Mouse (Mus musculus) intestine, embryonic 14.5 days (tissue): ENCODE results near the gene Emp2. TPM values are rescaled to one million over a fixed set of nuclear protein-coding genes. Genes with fewer than 3 reads are reported as not detected.
A peak's percentile ranks its signal among the peaks of the same experiment; 100 is the strongest.

Source experiments
- ATAC-seq: fragments of 200-750 bp; cut with Nextera tagmentation; replicated peaks from 2 replicates; pipeline ENCODE4 v1.8.0; 2017; ENCODE audit warnings: low read depth, moderate number of reproducible peaks, moderate TSS enrichment, moderate library complexity; ENCODE audit not compliant: low FRiP score, low TSS enrichment
- DNase-seq: peaks from one replicate; pipeline ENCODE4 v3.0.0-alpha.2; 2018; ENCODE audit warnings: low spot score
- H3K27ac ChIP-seq: fragments of 300-500 bp; sonication (generic); 2 replicates; pipeline ENCODE4 v1.5.1; 2014; ENCODE audit warnings: low read depth, mild to moderate bottlenecking, control low read depth
- H3K27me3 ChIP-seq: fragments of 300-500 bp; sonication (generic); replicated peaks from 2 replicates; pipeline ENCODE4 v1.6.1; 2014; ENCODE audit warnings: low read length, control low read depth; ENCODE audit not compliant: control insufficient read depth, insufficient read depth
- H3K36me3 ChIP-seq: fragments of 300-500 bp; sonication (generic); 2 replicates; pipeline ENCODE4 v1.6.1; 2014; ENCODE audit warnings: low read length, control low read depth; ENCODE audit not compliant: control insufficient read depth, insufficient read depth
- H3K4me1 ChIP-seq: fragments of 300-500 bp; sonication (generic); replicated peaks from 2 replicates; pipeline ENCODE4 v1.6.1; 2014; ENCODE audit warnings: low read length, control low read depth, mixed read lengths; ENCODE audit not compliant: control insufficient read depth, insufficient read depth
- H3K4me2 ChIP-seq: fragments of 300-500 bp; sonication (generic); 2 replicates; pipeline ENCODE4 v1.6.1; 2014; ENCODE audit warnings: low read length
- H3K4me3 ChIP-seq: fragments of 300-500 bp; sonication (generic); 2 replicates; pipeline ENCODE4 v1.5.1; 2014; ENCODE audit warnings: low read depth, low read length, control low read depth, mixed read lengths
- H3K9ac ChIP-seq: fragments of 300-500 bp; sonication (generic); 2 replicates; pipeline ENCODE4 v1.6.1; 2014; ENCODE audit warnings: mild to moderate bottlenecking, low read length
- H3K9me3 ChIP-seq: fragments of 300-500 bp; sonication (generic); 2 replicates; pipeline ENCODE4 v1.6.1; 2016; ENCODE audit warnings: low read length, control low read depth; ENCODE audit not compliant: control insufficient read depth
- WGBS: fragments of 180-500 bp; shearing (Covaris S2); extraction: QIAGEN DNeasy Blood & Tissue Kit; methylation state at CpG from one replicate; pipeline ENCODE4 v1.1.7; 2014; 5-methylcytosine and 5-hydroxymethylcytosine counted together
- polyA plus RNA-seq: library from polyadenylated mRNA; unstranded; fragments of >200 nt; fragmentation: Nextera tagmentation; extraction: Ambion mirVana; gene quantifications from 2 replicates; pipeline ENCODE4 v1.2.1, GENCODE M21; 2014

Emp2 gene
- polyA plus RNA-seq, 1 experiment from 2014 or later: 21.4 TPM

DNA sequence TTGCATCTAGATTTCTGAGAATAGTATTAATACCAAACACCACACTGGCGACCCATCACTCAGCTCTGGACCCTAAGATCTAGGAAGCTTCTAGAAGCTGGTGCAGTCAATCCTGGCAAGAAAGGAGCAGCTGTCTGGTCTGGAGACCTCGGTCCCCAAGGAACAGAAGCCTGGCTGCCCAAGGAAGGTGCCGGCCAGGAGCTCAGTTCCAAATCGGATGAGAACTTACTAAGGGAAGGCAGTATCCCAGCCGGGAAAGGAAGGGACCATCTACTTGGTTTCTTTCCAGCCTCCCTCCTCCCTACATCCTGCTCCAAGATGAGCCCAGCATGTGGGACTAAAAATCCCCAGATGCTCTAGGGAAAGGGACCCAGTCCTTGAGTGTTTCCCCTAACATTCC, 3.3 kb downstream of the Emp2 start:
- Histone ChIP-seq H3K9ac (no peak overlapping the region), H3K36me3 (no peaks in the 10 kb centered on the region), H3K4me2 (no peak overlapping the region), H3K27ac (no peak overlapping the region), H3K9me3 (no peaks in the 10 kb centered on the region), H3K27me3 (no peaks in the 10 kb centered on the region), H3K4me3 (no peak overlapping the region), H3K4me1 (peaks cover 8% of the 10 kb centered on the region; the same call in 1 of the 2 replicates)
- DNase-seq (no peak), ATAC-seq (no peak)
- WGBS: 82% methylated on average over 5 of the region's 5 CpGs

DNA sequence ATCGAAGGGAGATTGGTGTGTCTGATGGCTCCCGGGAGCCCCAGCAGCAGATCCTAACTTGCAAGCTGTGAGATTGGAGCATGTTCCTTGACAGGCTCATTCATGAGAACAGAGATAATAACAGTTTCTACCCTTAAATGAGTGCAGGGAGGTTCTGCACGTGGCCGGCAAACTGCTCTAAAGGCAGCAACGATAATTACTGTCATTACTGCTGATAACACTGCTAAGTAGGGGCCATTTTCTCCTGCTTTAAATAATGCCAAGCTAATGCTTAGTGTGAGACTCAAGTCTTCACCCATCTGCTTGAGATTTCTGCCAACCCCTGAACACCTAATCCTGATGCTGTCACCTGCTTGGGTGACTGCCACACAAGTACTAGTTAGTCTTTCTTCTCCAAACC, 6.4 kb downstream of the Emp2 start:
- Histone ChIP-seq H3K4me1 (no peaks in the 10 kb centered on the region), H3K27ac (no peak overlapping the region), H3K9ac (no peak overlapping the region), H3K4me3 (no peak overlapping the region), H3K4me2 (no peak overlapping the region), H3K9me3 (no peaks in the 10 kb centered on the region), H3K36me3 (no peaks in the 10 kb centered on the region), H3K27me3 (no peaks in the 10 kb centered on the region)
- DNase-seq (no peak), ATAC-seq (no peak)
- WGBS: 68% methylated on average over 5 of the region's 5 CpGs

DNA sequence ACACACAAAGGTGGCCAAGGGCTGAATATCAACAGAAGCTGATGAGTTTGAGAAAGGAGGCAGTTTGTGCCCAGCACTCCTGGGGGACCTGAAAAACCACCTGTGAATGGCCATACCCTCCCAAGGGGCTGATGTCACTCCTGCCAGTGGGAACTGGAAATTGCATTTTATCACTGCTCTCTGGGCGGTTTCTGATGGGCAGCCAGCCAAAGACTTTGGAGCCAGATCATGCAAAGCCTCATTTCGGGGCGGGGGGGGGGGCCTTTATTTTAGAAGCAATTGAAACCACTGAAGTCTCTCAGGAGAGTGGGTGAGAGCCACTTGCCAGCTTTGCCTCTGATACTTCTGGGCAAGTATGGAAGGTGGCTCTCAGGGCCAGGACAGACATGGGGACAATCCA, 7.7 kb downstream of the Emp2 start:
- WGBS: 65% methylated on average over 3 of the region's 3 CpGs
- no peak for ATAC-seq
- Histone ChIP-seq H3K27me3 (no peaks in the 10 kb centered on the region), H3K4me3 (no peak overlapping the region), H3K9me3 (no peaks in the 10 kb centered on the region), H3K27ac (no peak overlapping the region), H3K36me3 (no peaks in the 10 kb centered on the region), H3K4me2 (no peak overlapping the region), H3K4me1 (no peaks in the 10 kb centered on the region), H3K9ac (no peak overlapping the region)
- no peak for DNase-seq

DNA sequence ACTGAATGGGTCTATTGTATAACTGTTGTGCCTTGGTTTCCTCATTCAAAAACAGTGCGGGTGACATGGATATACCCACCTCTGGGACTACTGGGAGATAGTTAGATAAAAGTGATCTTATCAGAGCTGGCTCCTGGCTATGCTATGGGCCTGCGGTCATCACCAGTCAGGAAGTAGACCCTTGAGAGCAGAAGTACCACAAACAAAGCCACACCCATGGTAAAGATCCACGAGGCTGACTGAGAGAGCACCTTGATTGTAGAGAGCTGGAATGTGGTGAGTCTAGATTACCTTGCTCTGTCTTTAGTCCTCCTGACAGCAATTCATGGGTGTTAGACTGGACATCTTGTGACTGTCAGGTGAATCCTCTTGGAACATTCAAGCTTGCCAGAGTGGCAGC, 12.4 kb downstream of the Emp2 start:
- ATAC-seq (no peak), DNase-seq (no peak)
- Histone ChIP-seq H3K36me3 (no peaks in the 10 kb centered on the region), H3K27me3 (no peaks in the 10 kb centered on the region), H3K27ac (no peak overlapping the region), H3K4me1 (no peaks in the 10 kb centered on the region; the same call in 1 of the 2 replicates), H3K4me3 (no peak overlapping the region), H3K4me2 (no peak overlapping the region), H3K9ac (no peak overlapping the region), H3K9me3 (no peaks in the 10 kb centered on the region)
- WGBS: 65% methylated on average over 3 of the region's 3 CpGs

DNA sequence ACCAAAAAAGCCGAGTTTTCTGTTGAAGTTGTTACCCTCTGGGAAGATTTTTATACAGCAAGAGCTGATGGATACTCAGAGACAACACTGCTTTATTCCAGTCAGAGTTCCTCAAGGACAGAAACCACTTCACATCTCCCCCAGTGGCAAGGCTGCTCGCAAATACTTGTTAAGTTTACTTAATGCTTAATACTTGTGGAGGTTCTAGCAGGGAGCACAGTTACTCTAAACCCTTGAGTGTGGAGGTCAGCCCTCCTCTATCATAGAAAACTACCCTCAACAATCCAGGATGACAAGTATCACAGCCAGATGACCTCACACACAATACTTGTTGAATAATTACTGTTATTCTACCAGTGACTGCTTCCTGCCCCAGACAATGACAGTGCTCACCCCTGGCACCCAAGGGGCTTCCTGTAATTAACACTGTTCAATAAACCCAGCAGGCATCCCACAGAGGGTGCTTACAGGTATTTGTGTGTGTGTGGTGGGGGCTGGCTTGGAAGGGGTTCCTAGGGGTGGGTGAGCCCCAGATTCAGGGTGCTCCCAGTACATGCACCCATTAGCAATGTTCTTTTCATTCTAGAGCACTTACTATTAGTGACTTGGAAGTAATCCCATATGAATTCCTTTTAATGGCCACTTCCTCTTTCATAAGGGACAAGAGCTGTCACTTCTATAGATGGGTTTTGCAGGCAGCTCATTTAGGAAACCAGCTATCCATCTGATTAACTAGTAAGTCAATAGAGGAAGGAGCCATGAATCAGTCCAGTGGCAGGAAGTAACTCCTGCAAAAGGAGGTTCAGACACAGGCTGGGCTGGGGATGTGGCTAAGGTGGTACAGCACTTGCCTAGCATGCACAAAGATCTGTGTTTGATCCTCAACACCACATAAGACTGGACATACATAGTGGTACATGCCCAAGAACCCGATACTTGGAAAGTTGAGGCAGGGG, 13.3 kb downstream of the Emp2 start:
- Histone ChIP-seq H3K27ac (no peak overlapping the region), H3K4me1 (no peaks in the 10 kb centered on the region; the same call in 1 of the 2 replicates), H3K36me3 (no peaks in the 10 kb centered on the region), H3K4me2 (no peak overlapping the region), H3K4me3 (no peak overlapping the region), H3K27me3 (no peaks in the 10 kb centered on the region), H3K9ac (no peak overlapping the region), H3K9me3 (no peaks in the 10 kb centered on the region)
- WGBS: 57% methylated on average over 3 of the region's 3 CpGs
- no peak for DNase-seq
- ATAC-seq: no peak

DNA sequence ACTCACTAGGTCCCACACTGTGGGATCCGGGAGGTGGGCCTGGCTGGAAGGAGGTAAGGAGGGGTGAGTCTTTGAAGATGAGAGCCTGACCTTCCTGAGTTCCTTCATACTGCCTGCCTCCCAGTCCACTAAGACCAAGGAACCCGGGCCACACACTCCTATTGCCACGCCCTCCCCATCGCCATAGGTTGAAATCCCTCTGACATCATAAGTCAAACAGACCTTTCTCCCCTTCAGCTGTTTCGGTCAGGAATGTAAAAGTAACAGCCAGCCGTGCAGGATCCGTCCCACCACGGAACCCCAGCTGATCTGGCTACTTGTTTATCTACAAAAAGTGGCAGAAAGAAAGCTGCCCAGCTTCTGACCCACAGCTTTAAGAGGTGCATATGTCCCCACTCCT, 14.1 kb downstream of the Emp2 start:
- no peak overlapping the region for H3K4me2 ChIP-seq
- peak; percentile 60 for DNase-seq

DNA sequence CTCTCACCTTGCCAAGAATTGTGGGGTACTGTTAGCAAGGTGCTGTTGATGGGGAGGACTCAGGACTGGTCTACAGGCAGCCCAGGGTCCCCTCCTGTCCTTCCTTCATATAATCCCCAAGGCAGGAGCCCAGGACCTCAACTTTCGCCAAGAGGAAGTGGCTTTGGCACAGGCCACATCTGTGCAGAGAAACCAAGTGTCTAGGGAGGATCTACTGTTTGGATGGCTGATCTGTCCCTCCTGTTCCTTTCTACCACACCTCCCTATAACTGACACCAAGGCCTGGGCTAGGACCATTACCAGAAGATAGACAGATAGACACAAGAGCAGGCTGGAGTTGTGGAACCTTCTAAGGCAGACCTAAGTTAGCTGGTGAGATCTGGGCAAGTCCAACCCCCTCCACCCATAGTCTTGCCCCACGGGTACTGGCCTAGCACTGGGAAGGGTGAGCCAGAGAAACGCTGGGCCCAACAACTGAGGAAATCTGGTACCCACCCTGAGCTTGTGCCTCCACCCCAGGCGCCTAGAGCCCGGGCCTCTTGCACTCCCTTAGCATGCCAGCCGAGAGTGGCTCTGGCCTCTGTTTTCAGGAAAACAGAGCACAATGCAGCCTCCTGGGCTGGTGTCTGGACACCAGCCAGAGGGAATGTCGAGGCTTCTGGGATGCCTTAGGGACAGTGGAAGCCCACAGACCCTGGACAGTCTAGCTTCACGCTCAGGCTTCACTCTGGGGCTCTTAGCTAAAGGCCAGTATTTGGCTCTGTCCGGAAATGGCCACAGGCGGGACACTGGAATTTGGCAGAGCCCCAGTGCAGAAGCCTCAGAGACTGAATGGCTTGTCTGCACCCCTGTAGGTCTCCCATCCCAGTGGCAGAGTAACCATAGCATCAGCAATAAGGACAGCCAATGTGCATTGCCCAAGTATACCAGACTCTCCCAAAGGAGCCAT, 15.8 kb downstream of the Emp2 start:
- Histone ChIP-seq H3K27me3 (no peaks in the 10 kb centered on the region), H3K4me2 (no peak overlapping the region), H3K27ac (no peak overlapping the region), H3K36me3 (no peaks in the 10 kb centered on the region), H3K4me3 (no peak overlapping the region), H3K4me1 (no peaks in the 10 kb centered on the region; the same call in 1 of the 2 replicates), H3K9me3 (no peaks in the 10 kb centered on the region), H3K9ac (no peak overlapping the region)
- no peak for DNase-seq
- 89% methylated on average over 10 of the region's 10 CpGs for WGBS
- no peak for ATAC-seq

More for the DNA sequence above, 14.1 kb downstream of the Emp2 start:
- no peak overlapping the region for H3K27ac ChIP-seq
- H3K9me3 ChIP-seq: no peaks in the 10 kb centered on the region
- no peak overlapping the region for H3K9ac ChIP-seq
- H3K4me1 ChIP-seq: no peaks in the 10 kb centered on the region; the same call in 1 of the 2 replicates
- peak; percentile 69 for ATAC-seq
- no peaks in the 10 kb centered on the region for H3K27me3 ChIP-seq
- H3K36me3 ChIP-seq: no peaks in the 10 kb centered on the region
- 16% methylated on average over 8 of the region's 8 CpGs for whole genome bisulfite sequencing
- no peak overlapping the region for H3K4me3 ChIP-seq

DNA sequence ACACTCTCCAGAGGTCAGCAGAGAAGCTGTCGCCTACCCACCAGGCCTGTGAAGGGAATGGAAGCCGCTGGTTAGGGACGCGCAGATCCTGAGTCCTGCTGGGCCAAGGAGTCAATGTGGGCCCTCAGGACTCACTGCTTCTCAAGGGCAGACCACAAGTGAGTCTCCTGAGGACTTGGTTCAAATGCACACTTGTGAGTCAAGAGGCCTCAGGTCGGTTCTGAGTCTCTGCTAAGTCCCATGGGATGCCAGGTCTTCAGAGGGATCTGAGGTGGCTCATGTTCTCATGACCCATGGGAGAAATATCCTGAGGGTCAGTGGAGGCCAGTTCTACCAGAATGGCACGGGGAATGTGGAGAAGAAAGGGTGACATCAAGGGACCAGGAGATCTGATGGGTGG, 25.7 kb downstream of the Emp2 start:
- Histone ChIP-seq H3K9me3 (no peaks in the 10 kb centered on the region), H3K36me3 (no peaks in the 10 kb centered on the region), H3K4me1 (no peaks in the 10 kb centered on the region), H3K4me2 (no peak overlapping the region), H3K27ac (no peak overlapping the region), H3K9ac (no peak overlapping the region), H3K27me3 (no peaks in the 10 kb centered on the region), H3K4me3 (no peak overlapping the region)
- 74% methylated on average over 6 of the region's 6 CpGs for WGBS
- no peak for ATAC-seq
- no peak for DNase-seq
